Mouse (Mus musculus) embryonic facial prominence, embryonic 10.5 days (tissue): ENCODE measurements around the gene Rmi2. TPM values are rescaled to one million over a fixed set of nuclear protein-coding genes. Genes with fewer than 3 reads are reported as not detected.

ENCODE experiments used
- DNase-seq: peaks from one replicate; pipeline ENCODE4 v3.0.0-alpha.2; 2017; ENCODE audit warnings: low spot score
- H3K27ac ChIP-seq: fragments of 300-500 bp; sonication (generic); replicated peaks from 2 replicates; pipeline ENCODE4 v1.5.1; 2016; ENCODE audit warnings: mild to moderate bottlenecking
- H3K27me3 ChIP-seq: fragments of 300-500 bp; sonication (generic); replicated peaks from 2 replicates; pipeline ENCODE4 v1.6.1; 2016; ENCODE audit warnings: low read depth, mild to moderate bottlenecking; ENCODE audit not compliant: poor library complexity, severe bottlenecking
- H3K36me3 ChIP-seq: fragments of 300-500 bp; sonication (generic); replicated peaks from 2 replicates; pipeline ENCODE4 v1.6.1; 2016; ENCODE audit warnings: mild to moderate bottlenecking, moderate library complexity
- H3K4me1 ChIP-seq: fragments of 300-500 bp; sonication (generic); 2 replicates; pipeline ENCODE4 v1.6.1; 2016
- H3K4me3 ChIP-seq: fragments of 300-500 bp; sonication (generic); 2 replicates; pipeline ENCODE4 v1.5.1; 2016; ENCODE audit warnings: mild to moderate bottlenecking, moderate library complexity
- H3K9me3 ChIP-seq: fragments of 300-500 bp; sonication (generic); 2 replicates; pipeline ENCODE4 v1.6.1; 2016; ENCODE audit warnings: mild to moderate bottlenecking
- WGBS: fragments of 180-500 bp; shearing (Covaris S2); methylation state at CpG from one replicate; pipeline ENCODE4 v1.1.7; 2016; 5-methylcytosine and 5-hydroxymethylcytosine counted together
- polyA plus RNA-seq: library from polyadenylated mRNA; unstranded; fragments of >200 nt; fragmentation: Nextera tagmentation; extraction: Ambion mirVana; gene quantifications from 2 replicates; pipeline ENCODE4 v1.2.1, GENCODE M21; 2016

The Rmi2 gene
- polyA plus RNA-seq, 1 experiment from 2014 or later, result 4.6 TPM

- H3K9me3 ChIP-seq, result no peaks in the 10 kb centered on the region
- DNase-seq, result no peak
- 88% methylated on average over 2 of the region's 2 CpGs for WGBS
- no peak overlapping the region for H3K27ac ChIP-seq
- no peaks in the 10 kb centered on the region for H3K27me3 ChIP-seq
- H3K36me3 ChIP-seq, result no peaks in the 10 kb centered on the region
- no peak overlapping the region for H3K4me3 ChIP-seq
- H3K4me1 ChIP-seq, result peaks cover 2% of the 10 kb centered on the region; the same call in 1 of the 2 replicates
Measured at GRCm38 (mm10) chr16:10911061-10911460, 76.2 kb downstream of the Rmi2 start.

GRCm38 (mm10) chr16:10915066-10915465 is 80.2 kb downstream of the Rmi2 start:
- WGBS, result 93% methylated on average over 4 of the region's 4 CpGs
- no peak overlapping the region for H3K4me3 ChIP-seq
- H3K36me3 ChIP-seq, result no peaks in the 10 kb centered on the region
- no peaks in the 10 kb centered on the region for H3K9me3 ChIP-seq
- no peaks in the 10 kb centered on the region for H3K27me3 ChIP-seq
- no peak for DNase-seq
- H3K27ac ChIP-seq, result no peak overlapping the region
- H3K4me1 ChIP-seq, result peaks cover 9% of the 10 kb centered on the region; the same call in 1 of the 2 replicates

GRCm38 (mm10) chr16:10916271-10916670 is 81.4 kb downstream of the Rmi2 start:
- H3K27me3 ChIP-seq, result no peaks in the 10 kb centered on the region
- H3K27ac ChIP-seq, result no peak overlapping the region
- peak; percentile 29 for DNase-seq
- H3K9me3 ChIP-seq, result no peaks in the 10 kb centered on the region
- no peak overlapping the region for H3K4me3 ChIP-seq
- 59% methylated on average over 3 of the region's 3 CpGs for WGBS
- peaks cover 9% of the 10 kb centered on the region; the same call in 1 of the 2 replicates for H3K4me1 ChIP-seq
- no peaks in the 10 kb centered on the region for H3K36me3 ChIP-seq

- Histone ChIP-seq H3K4me3 (no peak overlapping the region), H3K27me3 (no peaks in the 10 kb centered on the region), H3K36me3 (no peaks in the 10 kb centered on the region), H3K4me1 (peaks cover 7% of the 10 kb centered on the region; the same call in 1 of the 2 replicates), H3K27ac (no peak overlapping the region), H3K9me3 (no peaks in the 10 kb centered on the region)
- no peak for DNase-seq
Measured at GRCm38 (mm10) chr16:10919856-10920255, 85.0 kb downstream of the Rmi2 start.

- Histone ChIP-seq H3K4me3 (no peak overlapping the region), H3K36me3 (no peaks in the 10 kb centered on the region), H3K4me1 (peaks cover 13% of the 10 kb centered on the region; the same call in 1 of the 2 replicates), H3K27ac (no peak overlapping the region), H3K9me3 (no peaks in the 10 kb centered on the region), H3K27me3 (no peaks in the 10 kb centered on the region)
- 75% methylated on average over 5 of the region's 5 CpGs for WGBS
- no peak for DNase-seq
Measured at GRCm38 (mm10) chr16:10923561-10923960, 88.7 kb downstream of the Rmi2 start.

- H3K9me3 ChIP-seq, result peaks cover 7% of the 10 kb centered on the region; the same call in 1 of the 2 replicates
- H3K4me1 ChIP-seq, result peaks cover 6% of the 10 kb centered on the region; the same call in 1 of the 2 replicates
- WGBS, result 53% methylated on average over 7 of the region's 7 CpGs
- H3K36me3 ChIP-seq, result no peaks in the 10 kb centered on the region
- H3K27me3 ChIP-seq, result no peaks in the 10 kb centered on the region
- no peak overlapping the region for H3K27ac ChIP-seq
- DNase-seq, result no peak
- no peak overlapping the region for H3K4me3 ChIP-seq
Measured at GRCm38 (mm10) chr16:10925591-10926180, 90.8 kb downstream of the Rmi2 start.

GRCm38 (mm10) chr16:10927026-10927425 is 92.2 kb downstream of the Rmi2 start:
- H3K27ac ChIP-seq, result no peak overlapping the region
- no peaks in the 10 kb centered on the region for H3K36me3 ChIP-seq
- H3K4me1 ChIP-seq, result peaks cover 6% of the 10 kb centered on the region; the same call in 1 of the 2 replicates
- H3K4me3 ChIP-seq, result no peak overlapping the region
- 91% methylated on average over 1 of the region's 1 CpGs for WGBS
- DNase-seq, result no peak
- H3K9me3 ChIP-seq, result peaks cover 14% of the 10 kb centered on the region; the same call in 1 of the 2 replicates
- no peaks in the 10 kb centered on the region for H3K27me3 ChIP-seq

- Histone ChIP-seq H3K9me3 (peaks cover 14% of the 10 kb centered on the region; the same call in 1 of the 2 replicates), H3K4me1 (peaks cover 15% of the 10 kb centered on the region), H3K4me3 (no peak overlapping the region), H3K27me3 (no peaks in the 10 kb centered on the region), H3K36me3 (no peaks in the 10 kb centered on the region), H3K27ac (no peak overlapping the region)
- 85% methylated on average over 3 of the region's 3 CpGs for WGBS
- no peak for DNase-seq
Measured at GRCm38 (mm10) chr16:10933372-10933771, 98.5 kb downstream of the Rmi2 start.

- 90% methylated on average over 1 of the region's 1 CpGs for WGBS
- no peak for DNase-seq
- Histone ChIP-seq H3K36me3 (no peaks in the 10 kb centered on the region), H3K27ac (no peak overlapping the region), H3K4me3 (no peak overlapping the region), H3K27me3 (no peaks in the 10 kb centered on the region), H3K4me1 (peaks cover 15% of the 10 kb centered on the region), H3K9me3 (peaks cover 14% of the 10 kb centered on the region; the same call in 1 of the 2 replicates)
Measured at GRCm38 (mm10) chr16:10934047-10934446, 99.2 kb downstream of the Rmi2 start.

- no peak overlapping the region for H3K27ac ChIP-seq
Measured at GRCm38 (mm10) chr16:10936700-10937319, 102.0 kb downstream of the Rmi2 start.

GRCm38 (mm10) chr16:10937497-10937896 is 102.6 kb downstream of the Rmi2 start:
- Histone ChIP-seq H3K27me3 (no peaks in the 10 kb centered on the region), H3K4me1 (peaks cover 15% of the 10 kb centered on the region), H3K4me3 (no peak overlapping the region), H3K27ac (no peak overlapping the region), H3K9me3 (no peaks in the 10 kb centered on the region), H3K36me3 (no peaks in the 10 kb centered on the region)
- 86% methylated on average over 11 of the region's 11 CpGs for WGBS
- no peak for DNase-seq

More at GRCm38 (mm10) chr16:10936700-10937319, 102.0 kb downstream of the Rmi2 start:
- Histone ChIP-seq H3K36me3 (no peaks in the 10 kb centered on the region), H3K9me3 (no peaks in the 10 kb centered on the region), H3K4me3 (no peak overlapping the region), H3K4me1 (peaks cover 15% of the 10 kb centered on the region), H3K27me3 (no peaks in the 10 kb centered on the region)
- 31% methylated on average over 5 of the region's 5 CpGs for WGBS
- DNase-seq, result no peak

GRCm38 (mm10) chr16:10939932-10940331 is 105.1 kb downstream of the Rmi2 start:
- no peak for DNase-seq
- Histone ChIP-seq H3K4me1 (peaks cover 15% of the 10 kb centered on the region), H3K4me3 (no peak overlapping the region), H3K9me3 (no peaks in the 10 kb centered on the region), H3K27me3 (no peaks in the 10 kb centered on the region), H3K27ac (no peak overlapping the region), H3K36me3 (no peaks in the 10 kb centered on the region)
- 90% methylated on average over 4 of the region's 4 CpGs for WGBS

GRCm38 (mm10) chr16:10940661-10941060 is 105.8 kb downstream of the Rmi2 start:
- 79% methylated on average over 2 of the region's 2 CpGs for WGBS
- Histone ChIP-seq H3K27me3 (no peaks in the 10 kb centered on the region), H3K36me3 (no peaks in the 10 kb centered on the region), H3K9me3 (no peaks in the 10 kb centered on the region), H3K4me1 (peaks cover 15% of the 10 kb centered on the region), H3K27ac (no peak overlapping the region), H3K4me3 (no peak overlapping the region)
- no peak for DNase-seq
